Mouse (Mus musculus): ENCODE measurements at regions not wholly inside any gene's neighbourhood (a gene's known extent, or its start where the extent isn't known, plus 50 kb on each side); places are given as distances from the start of the nearest gene placed in this dataset.

- no peak overlapping the region for H3K4me3 ChIP-seq (replicated peaks)
- no peaks in the 10 kb centered on the region for H3K27me3 ChIP-seq
- H3K4me1 ChIP-seq (replicated peaks): peaks cover 29% of the 10 kb centered on the region
- ATAC-seq: peak; percentile 72
- 37% methylated on average over 22 of the region's 22 CpGs for WGBS
- peak overlapping the region; percentile 48 for H3K27ac ChIP-seq
- no peak overlapping the region for H3K4me2 ChIP-seq (replicated peaks)
- no peak overlapping the region for H3K9ac ChIP-seq (replicated peaks)
- no peaks in the 10 kb centered on the region for H3K36me3 ChIP-seq
- no peaks in the 10 kb centered on the region for H3K9me3 ChIP-seq
These were observed 137.7 kb upstream of the Top1 start for GRCm38 (mm10) chr2:160507816-160508564.

- no peak overlapping the region for H3K4me3 ChIP-seq (replicated peaks)
- H3K36me3 ChIP-seq: no peaks in the 10 kb centered on the region
- no peaks in the 10 kb centered on the region for H3K9me3 ChIP-seq
- no peak overlapping the region for H3K4me2 ChIP-seq (replicated peaks)
- ATAC-seq: no peak
- H3K9ac ChIP-seq (replicated peaks): no peak overlapping the region
- no peaks in the 10 kb centered on the region for H3K27me3 ChIP-seq
- peaks cover 15% of the 10 kb centered on the region for H3K4me1 ChIP-seq (replicated peaks)
- H3K27ac ChIP-seq: no peak overlapping the region
- 93% methylated on average over 5 of the region's 5 CpGs for WGBS
These were observed 135.5 kb upstream of the Top1 start for GRCm38 (mm10) chr2:160510159-160510558.

- Histone ChIP-seq H3K4me3 (replicated peaks) (no peak overlapping the region), H3K27me3 (no peaks in the 10 kb centered on the region), H3K36me3 (no peaks in the 10 kb centered on the region), H3K4me2 (replicated peaks) (no peak overlapping the region), H3K4me1 (replicated peaks) (peaks cover 15% of the 10 kb centered on the region), H3K27ac (no peak overlapping the region), H3K9ac (replicated peaks) (no peak overlapping the region), H3K9me3 (no peaks in the 10 kb centered on the region)
- 51% methylated on average over 14 of the region's 14 CpGs for WGBS
- ATAC-seq: no peak; the same call in 1 of the 2 replicates
These were observed 134.9 kb upstream of the Top1 start for GRCm38 (mm10) chr2:160510635-160511421.

- no peak overlapping the region for H3K9ac ChIP-seq (replicated peaks)
- H3K36me3 ChIP-seq: no peaks in the 10 kb centered on the region
- H3K4me2 ChIP-seq (replicated peaks): no peak overlapping the region
- H3K9me3 ChIP-seq: no peaks in the 10 kb centered on the region
- H3K27me3 ChIP-seq: no peaks in the 10 kb centered on the region
- no peak overlapping the region for H3K27ac ChIP-seq
- 68% methylated on average over 6 of the region's 6 CpGs for WGBS
- peaks cover 7% of the 10 kb centered on the region for H3K4me1 ChIP-seq (replicated peaks)
- ATAC-seq: no peak
- no peak overlapping the region for H3K4me3 ChIP-seq (replicated peaks)
These were observed 130.1 kb upstream of the Top1 start for GRCm38 (mm10) chr2:160515621-160516020.

GRCm38 (mm10) chr2:160516526-160516925 is 129.2 kb upstream of the Top1 start:
- Histone ChIP-seq H3K4me3 (replicated peaks) (no peak overlapping the region), H3K27ac (no peak overlapping the region), H3K36me3 (no peaks in the 10 kb centered on the region), H3K4me2 (replicated peaks) (no peak overlapping the region), H3K27me3 (no peaks in the 10 kb centered on the region), H3K9me3 (no peaks in the 10 kb centered on the region), H3K9ac (replicated peaks) (no peak overlapping the region), H3K4me1 (replicated peaks) (peaks cover 6% of the 10 kb centered on the region)
- 11% methylated on average over 6 of the region's 6 CpGs for WGBS
- ATAC-seq: no peak

GRCm38 (mm10) chr2:160525301-160526205 is 120.1 kb upstream of the Top1 start:
- no peaks in the 10 kb centered on the region for H3K36me3 ChIP-seq
- H3K4me1 ChIP-seq (replicated peaks): no peaks in the 10 kb centered on the region
- H3K9ac ChIP-seq (replicated peaks): no peak overlapping the region
- H3K27me3 ChIP-seq: no peaks in the 10 kb centered on the region
- H3K4me3 ChIP-seq (replicated peaks): no peak overlapping the region
- WGBS: 92% methylated on average over 9 of the region's 9 CpGs
- H3K9me3 ChIP-seq: no peaks in the 10 kb centered on the region
- ATAC-seq: no peak
- no peak overlapping the region for H3K27ac ChIP-seq
- H3K4me2 ChIP-seq (replicated peaks): no peak overlapping the region

- H3K9me3 ChIP-seq: no peaks in the 10 kb centered on the region
- H3K27me3 ChIP-seq: no peaks in the 10 kb centered on the region
- 58% methylated on average over 8 of the region's 8 CpGs for WGBS
These were observed 119.1 kb upstream of the Top1 start for GRCm38 (mm10) chr2:160526377-160527125.

GRCm38 (mm10) chr2:160529306-160529705 is 116.4 kb upstream of the Top1 start:
- H3K27ac ChIP-seq: no peak overlapping the region
- no peaks in the 10 kb centered on the region for H3K27me3 ChIP-seq
- no peak for ATAC-seq
- no peaks in the 10 kb centered on the region for H3K9me3 ChIP-seq
- H3K36me3 ChIP-seq: no peaks in the 10 kb centered on the region
- no peak overlapping the region for H3K4me3 ChIP-seq (replicated peaks)
- WGBS: 78% methylated on average over 7 of the region's 7 CpGs
- no peak overlapping the region for H3K9ac ChIP-seq (replicated peaks)
- no peak overlapping the region for H3K4me2 ChIP-seq (replicated peaks)
- no peaks in the 10 kb centered on the region for H3K4me1 ChIP-seq (replicated peaks)

More at GRCm38 (mm10) chr2:160526377-160527125, 119.1 kb upstream of the Top1 start:
- Histone ChIP-seq H3K9ac (replicated peaks) (no peak overlapping the region), H3K36me3 (no peaks in the 10 kb centered on the region), H3K4me2 (replicated peaks) (no peak overlapping the region), H3K27ac (no peak overlapping the region), H3K4me3 (replicated peaks) (no peak overlapping the region), H3K4me1 (replicated peaks) (no peaks in the 10 kb centered on the region)
- no peak for ATAC-seq

- Histone ChIP-seq H3K27ac (no peak overlapping the region), H3K9me3 (no peaks in the 10 kb centered on the region), H3K36me3 (no peaks in the 10 kb centered on the region), H3K9ac (replicated peaks) (no peak overlapping the region), H3K4me2 (replicated peaks) (no peak overlapping the region), H3K4me3 (replicated peaks) (no peak overlapping the region), H3K4me1 (replicated peaks) (no peaks in the 10 kb centered on the region), H3K27me3 (no peaks in the 10 kb centered on the region)
- WGBS: 60% methylated on average over 3 of the region's 3 CpGs
- ATAC-seq: no peak
These were observed 115.3 kb upstream of the Top1 start for GRCm38 (mm10) chr2:160530377-160530776.

GRCm38 (mm10) chr2:160537319-160537719 is 108.4 kb upstream of the Top1 start:
- ATAC-seq: no peak
- H3K27ac ChIP-seq: no peak overlapping the region
- no peak overlapping the region for H3K9ac ChIP-seq (replicated peaks)

GRCm38 (mm10) chr2:160545527-160545926 is 100.2 kb upstream of the Top1 start:
- Histone ChIP-seq H3K9me3 (no peaks in the 10 kb centered on the region), H3K27me3 (no peaks in the 10 kb centered on the region), H3K4me1 (replicated peaks) (0 out of 2 replicates have a peak, but pooled peaks cover 4% of the 10 kb centered on the region), H3K27ac (no peak overlapping the region), H3K4me2 (replicated peaks) (no peak overlapping the region), H3K4me3 (replicated peaks) (no peak overlapping the region), H3K9ac (replicated peaks) (no peak overlapping the region), H3K36me3 (no peaks in the 10 kb centered on the region)
- ATAC-seq: no peak
- 48% methylated on average over 4 of the region's 4 CpGs for WGBS

More at GRCm38 (mm10) chr2:160537319-160537719, 108.4 kb upstream of the Top1 start:
- no peaks in the 10 kb centered on the region for H3K36me3 ChIP-seq
- no peaks in the 10 kb centered on the region for H3K4me1 ChIP-seq (replicated peaks)
- no peaks in the 10 kb centered on the region for H3K9me3 ChIP-seq
- H3K27me3 ChIP-seq: no peaks in the 10 kb centered on the region
- 57% methylated on average over 8 of the region's 8 CpGs for WGBS
- H3K4me2 ChIP-seq (replicated peaks): no peak overlapping the region
- H3K4me3 ChIP-seq (replicated peaks): no peak overlapping the region
